Comparison of ENCODE assay signal across 13 mouse cellular contexts in genomic region chr1:24793168-24793567, GRCm38 (mm10).
"Had no signal": no experiment of that assay in that cellular context is flagged by ENCODE, and none has a peak within 500 bp of the region (broad histone marks: within the 10 kb centered on the region; RNA-seq: fewer than 3 reads in every experiment).

No protein-coding gene starts in this region.

- H3K9me3 ChIP-seq: midbrain, embryonic 10.5 days; midbrain, embryonic 12.5 days; midbrain, embryonic 15.5 days; neural tube, embryonic 12.5 days; stomach, embryonic 15.5 days had no signal

- DNase-seq: lung, adult 18-20 months; lung, embryonic 14.5 days; lung, postnatal 10 days; lung, postnatal 4 days; right cerebral cortex, postnatal 14 days; thymus, adult 2 months; thymus, postnatal 25 days; thymus, postnatal 4 days had no signal

- H3K9ac ChIP-seq: lung, embryonic 14.5 days; midbrain, embryonic 12.5 days; midbrain, embryonic 15.5 days; neural tube, embryonic 12.5 days; stomach, embryonic 15.5 days had no signal

- ATAC-seq: midbrain, embryonic 15.5 days had no signal

- H3K36me3 ChIP-seq: midbrain, embryonic 10.5 days; midbrain, embryonic 12.5 days; midbrain, embryonic 15.5 days; neural tube, embryonic 12.5 days; stomach, embryonic 15.5 days had no signal

- H3K4me1 ChIP-seq: midbrain, embryonic 10.5 days; midbrain, embryonic 12.5 days; midbrain, embryonic 15.5 days; neural tube, embryonic 12.5 days; stomach, embryonic 15.5 days had no signal

- H3K4me3 ChIP-seq: midbrain, embryonic 10.5 days; midbrain, embryonic 12.5 days; midbrain, embryonic 15.5 days; neural tube, embryonic 12.5 days; stomach, embryonic 15.5 days had no signal

- H3K4me2 ChIP-seq: lung, embryonic 14.5 days; midbrain, embryonic 12.5 days; midbrain, embryonic 15.5 days; neural tube, embryonic 12.5 days; stomach, embryonic 15.5 days had no signal

- H3K27ac ChIP-seq: midbrain, embryonic 10.5 days; midbrain, embryonic 12.5 days; midbrain, embryonic 15.5 days; neural tube, embryonic 12.5 days; stomach, embryonic 15.5 days had no signal

- H3K27me3 ChIP-seq: midbrain, embryonic 12.5 days; midbrain, embryonic 15.5 days; neural tube, embryonic 12.5 days; stomach, embryonic 15.5 days had no signal
